Mouse (Mus musculus): ENCODE measurements around the gene Trmu.

DNA sequence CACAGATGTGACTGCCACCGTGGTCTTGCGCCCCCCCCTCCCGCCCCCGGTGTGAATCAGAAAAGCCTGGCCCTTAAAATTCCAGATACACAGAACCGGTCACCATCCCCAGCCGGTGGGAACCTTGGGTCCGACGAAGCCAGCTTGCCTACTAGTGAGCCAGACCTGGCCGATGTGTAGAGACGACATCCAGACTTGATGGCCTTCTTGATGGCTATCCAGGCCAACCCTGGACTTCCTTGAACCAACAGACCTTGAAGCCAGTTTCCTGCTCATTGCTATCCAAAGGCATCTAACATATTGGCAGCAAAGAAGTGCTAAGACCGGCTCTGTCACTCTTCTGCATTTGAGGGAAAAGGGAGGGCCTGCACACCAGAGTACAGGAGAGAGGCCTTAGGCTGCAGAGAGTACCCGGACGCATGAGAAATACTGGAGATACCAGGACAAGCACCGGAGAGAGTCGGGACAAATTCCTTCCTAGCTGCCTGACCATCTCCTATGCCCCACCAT lies 20.1 kb upstream of the Trmu start:
- TF ChIP-seq EP300 (IDR thresholded peaks at IDR 0.05) (no peak), CTCF (IDR thresholded peaks at IDR 0.05) (no peak)

Measured in lung, postnatal 0 days (tissue).